ENCODE assay signal across 8 mouse cellular contexts in genomic region chr1:69241502-69242214, GRCm38 (mm10).
DNase-seq lines count a peak whose midpoint lies in the region; ATAC-seq lines count a peak whose summit lies in the region.

No protein-coding gene starts in this region.

- H3K9me3 ChIP-seq in embryonic facial prominence, embryonic 15.5 days (replicated peaks): no peaks in the 10 kb centered on the region
- no peaks in the 10 kb centered on the region for H3K9me3 ChIP-seq in liver, embryonic 13.5 days (replicated peaks)
- H3K9me3 ChIP-seq in neural tube, embryonic 11.5 days (ENCODE audit: control insufficient read depth, low read length): no peaks in the 10 kb centered on the region

- ATAC-seq in embryonic facial prominence, embryonic 15.5 days (ENCODE audit: insufficient number of reproducible peaks, low FRiP score, low TSS enrichment, low read depth): peak; percentile 73
- ATAC-seq in liver, embryonic 13.5 days (ENCODE audit: low read depth): no peak
- peak; percentile 78 for ATAC-seq in neural tube, embryonic 11.5 days (ENCODE audit: insufficient read depth, low FRiP score, low TSS enrichment)

- H3K4me2 ChIP-seq in embryonic facial prominence, embryonic 15.5 days (replicated peaks): peak overlapping the region; percentile 58
- peak overlapping the region; percentile 28 for H3K4me2 ChIP-seq in liver, embryonic 13.5 days
- H3K4me2 ChIP-seq in neural tube, embryonic 11.5 days (ENCODE audit: low read depth): peak overlapping the region; percentile 36; the same call in 1 of the 2 replicates

- H3K36me3 ChIP-seq in embryonic facial prominence, embryonic 15.5 days: no peaks in the 10 kb centered on the region
- H3K36me3 ChIP-seq in liver, embryonic 13.5 days: no peaks in the 10 kb centered on the region
- no peaks in the 10 kb centered on the region for H3K36me3 ChIP-seq in neural tube, embryonic 11.5 days (ENCODE audit: control insufficient read depth, insufficient read depth, low read length)

- intact Hi-C loops in heart, postnatal 10 days (cut with DNase I): loop anchor here (5.0 kb wide), 2 partner anchors 446 to 536 kb away; partner anchors contain the start of gene Ikzf2

- no peak overlapping the region for H3K9ac ChIP-seq in embryonic facial prominence, embryonic 15.5 days
- H3K9ac ChIP-seq in liver, embryonic 13.5 days: no peak overlapping the region
- peak overlapping the region; percentile 47 for H3K9ac ChIP-seq in neural tube, embryonic 11.5 days (ENCODE audit: low read length)

- H3K4me1 ChIP-seq in embryonic facial prominence, embryonic 15.5 days: no peaks in the 10 kb centered on the region
- no peaks in the 10 kb centered on the region for H3K4me1 ChIP-seq in liver, embryonic 13.5 days (replicated peaks)
- H3K4me1 ChIP-seq in neural tube, embryonic 11.5 days (ENCODE audit: control insufficient read depth, insufficient read depth, low read length): no peaks in the 10 kb centered on the region

- peak overlapping the region; percentile 41 for H3K4me3 ChIP-seq in embryonic facial prominence, embryonic 15.5 days (replicated peaks)
- no peak overlapping the region for H3K4me3 ChIP-seq in liver, embryonic 13.5 days (replicated peaks)
- H3K4me3 ChIP-seq in neural tube, embryonic 11.5 days (ENCODE audit: low read depth, low read length): no peak overlapping the region

- H3K27me3 ChIP-seq in embryonic facial prominence, embryonic 15.5 days: no peaks in the 10 kb centered on the region
- no peaks in the 10 kb centered on the region for H3K27me3 ChIP-seq in liver, embryonic 13.5 days
- H3K27me3 ChIP-seq in neural tube, embryonic 11.5 days (ENCODE audit: control insufficient read depth, insufficient read depth, low read length): no peaks in the 10 kb centered on the region

- no peak overlapping the region for H3K27ac ChIP-seq in embryonic facial prominence, embryonic 15.5 days (replicated peaks)
- H3K27ac ChIP-seq in liver, embryonic 13.5 days: no peak overlapping the region
- no peak overlapping the region for H3K27ac ChIP-seq in neural tube, embryonic 11.5 days (ENCODE audit: low read depth, low read length)

- 12% methylated on average over 11 of the region's 11 CpGs for WGBS in embryonic facial prominence, embryonic 15.5 days
- 16% methylated on average over 11 of the region's 11 CpGs for WGBS in liver, embryonic 13.5 days (ENCODE audit: insufficient replicate concordance)
- WGBS in neural tube, embryonic 11.5 days: 25% methylated on average over 11 of the region's 11 CpGs

- peak; percentile 81 for DNase-seq in CD4-positive, CD25-positive, alpha-beta regulatory T cell, adult 2 months (ENCODE audit: low read depth, low spot score)
- DNase-seq in adrenal gland, postnatal 36 days: peak; percentile 66 to 67
- DNase-seq in heart, postnatal 10 days: peak; percentile 45 to 70
- peak; percentile 35 to 73 for DNase-seq in kidney, postnatal 36 days
- DNase-seq in liver, embryonic 13.5 days: no peak
- peak; percentile 72 for DNase-seq in neural tube, embryonic 11.5 days (ENCODE audit: low spot score)
- DNase-seq in thymus, postnatal 14 days: peak; percentile 52
